Mouse (Mus musculus) forebrain, embryonic 15.5 days (tissue): ENCODE data around the gene Cavin2. TPM values are rescaled to one million over a fixed set of nuclear protein-coding genes. Genes with fewer than 3 reads are reported as not detected.

ENCODE experiments used
- ATAC-seq: fragments of 200-750 bp; cut with Nextera tagmentation; replicated peaks from 2 replicates; pipeline ENCODE4 v1.8.0; 2017; ENCODE audit warnings: mild to moderate bottlenecking, moderate TSS enrichment, moderate library complexity
- H3K27ac ChIP-seq: fragments of 300-500 bp; sonication (generic); replicated peaks from 2 replicates; pipeline ENCODE4 v1.5.1; 2015; ENCODE audit warnings: mild to moderate bottlenecking, inconsistent platforms
- H3K27me3 ChIP-seq: fragments of 300-500 bp; sonication (generic); 2 replicates; pipeline ENCODE4 v1.6.1; 2015; ENCODE audit warnings: inconsistent platforms
- H3K36me3 ChIP-seq: fragments of 300-500 bp; sonication (generic); 2 replicates; pipeline ENCODE4 v1.6.1; 2015; ENCODE audit warnings: mild to moderate bottlenecking, inconsistent platforms
- H3K4me1 ChIP-seq: fragments of 300-500 bp; sonication (generic); 2 replicates; pipeline ENCODE4 v1.6.1; 2015; ENCODE audit warnings: inconsistent platforms
- H3K4me2 ChIP-seq: fragments of 300-500 bp; sonication (generic); replicated peaks from 2 replicates; pipeline ENCODE4 v1.6.1; 2015; ENCODE audit warnings: mild to moderate bottlenecking, inconsistent platforms
- H3K4me3 ChIP-seq: fragments of 300-500 bp; sonication (generic); 2 replicates; pipeline ENCODE4 v1.5.1; 2015; ENCODE audit warnings: mild to moderate bottlenecking, inconsistent platforms
- H3K9ac ChIP-seq: fragments of 300-500 bp; sonication (generic); replicated peaks from 2 replicates; pipeline ENCODE4 v1.6.1; 2015; ENCODE audit warnings: mild to moderate bottlenecking, inconsistent platforms
- H3K9me3 ChIP-seq: fragments of 300-500 bp; sonication (generic); 2 replicates; pipeline ENCODE4 v1.6.1; 2016; ENCODE audit warnings: inconsistent platforms
- WGBS: fragments of 180-500 bp; shearing (Covaris S2); methylation state at CpG from one replicate; pipeline ENCODE4 v1.1.7; 2015; ENCODE audit warnings: mixed read lengths; 5-methylcytosine and 5-hydroxymethylcytosine counted together
- polyA plus RNA-seq: library from polyadenylated mRNA; unstranded; fragments of >200 nt; fragmentation: Nextera tagmentation; extraction: Ambion mirVana; gene quantifications from 2 replicates; pipeline ENCODE4 v1.2.1, GENCODE M21; 2015

Gene Cavin2
- 4.9 and 5.8 TPM in 2 replicates for polyA plus RNA-seq

GRCm38 (mm10) chr1:51288755-51289619, at the start of gene Cavin2:
Cavin2 (plus strand) TSS chr1:51289126.
- no peak within 1 kb of the TSS for H3K4me2 ChIP-seq
- no peak within 1 kb of the TSS for H3K9ac ChIP-seq
- H3K4me3 ChIP-seq, result no peak within 1 kb of the TSS
- no peaks in the 10 kb centered on the region for H3K9me3 ChIP-seq
- no peak for ATAC-seq
- no peak within 1 kb of the TSS for H3K27ac ChIP-seq
- peaks cover 6% of the 10 kb centered on the region; the same call in 1 of the 2 replicates for H3K4me1 ChIP-seq
- no peaks in the 10 kb centered on the region for H3K36me3 ChIP-seq
- H3K27me3 ChIP-seq, result no peaks in the 10 kb centered on the region
- WGBS, result 58% methylated on average over 17 of the region's 17 CpGs

GRCm38 (mm10) chr1:51241311-51241986, 47.5 kb upstream of the Cavin2 start:
- Histone ChIP-seq H3K27ac (no peak overlapping the region), H3K4me2 (no peak overlapping the region), H3K4me1 (0 out of 2 replicates have a peak, but pooled peaks cover 3% of the 10 kb centered on the region), H3K36me3 (no peaks in the 10 kb centered on the region), H3K9ac (no peak overlapping the region), H3K4me3 (no peak overlapping the region), H3K27me3 (no peaks in the 10 kb centered on the region), H3K9me3 (no peaks in the 10 kb centered on the region)
- WGBS, result 63% methylated on average over 3 of the region's 3 CpGs
- ATAC-seq, result no peak

- Histone ChIP-seq H3K27ac (no peak overlapping the region), H3K36me3 (no peaks in the 10 kb centered on the region), H3K4me1 (0 out of 2 replicates have a peak, but pooled peaks cover 3% of the 10 kb centered on the region), H3K27me3 (no peaks in the 10 kb centered on the region), H3K4me2 (no peak overlapping the region), H3K4me3 (no peak overlapping the region), H3K9me3 (no peaks in the 10 kb centered on the region), H3K9ac (no peak overlapping the region)
- 83% methylated on average over 3 of the region's 3 CpGs for WGBS
- no peak for ATAC-seq
Measured at GRCm38 (mm10) chr1:51243294-51243693, 45.6 kb upstream of the Cavin2 start.

- Histone ChIP-seq H3K4me1 (0 out of 2 replicates have a peak, but pooled peaks cover 3% of the 10 kb centered on the region), H3K9ac (no peak overlapping the region), H3K9me3 (no peaks in the 10 kb centered on the region), H3K4me3 (no peak overlapping the region), H3K36me3 (no peaks in the 10 kb centered on the region), H3K4me2 (no peak overlapping the region), H3K27ac (no peak overlapping the region), H3K27me3 (no peaks in the 10 kb centered on the region)
- WGBS, result 90% methylated on average over 3 of the region's 3 CpGs
- ATAC-seq, result no peak
Measured at GRCm38 (mm10) chr1:51243869-51244268, 45.1 kb upstream of the Cavin2 start.

- Histone ChIP-seq H3K27ac (no peak overlapping the region), H3K4me2 (no peak overlapping the region), H3K36me3 (no peaks in the 10 kb centered on the region), H3K9ac (no peak overlapping the region), H3K27me3 (no peaks in the 10 kb centered on the region), H3K4me1 (0 out of 2 replicates have a peak, but pooled peaks cover 3% of the 10 kb centered on the region), H3K4me3 (no peak overlapping the region), H3K9me3 (no peaks in the 10 kb centered on the region)
- 73% methylated on average over 3 of the region's 3 CpGs for WGBS
- ATAC-seq, result no peak
Measured at GRCm38 (mm10) chr1:51245381-51245780, 43.5 kb upstream of the Cavin2 start.

GRCm38 (mm10) chr1:51250302-51250701, 38.6 kb upstream of the Cavin2 start:
- Histone ChIP-seq H3K4me3 (no peak overlapping the region), H3K4me1 (no peaks in the 10 kb centered on the region), H3K4me2 (no peak overlapping the region), H3K36me3 (no peaks in the 10 kb centered on the region), H3K27me3 (no peaks in the 10 kb centered on the region), H3K9me3 (no peaks in the 10 kb centered on the region), H3K27ac (no peak overlapping the region), H3K9ac (no peak overlapping the region)
- ATAC-seq, result no peak
- WGBS, result 86% methylated on average over 5 of the region's 5 CpGs

GRCm38 (mm10) chr1:51265118-51265800, 23.7 kb upstream of the Cavin2 start:
- H3K36me3 ChIP-seq, result no peaks in the 10 kb centered on the region
- no peak overlapping the region for H3K4me2 ChIP-seq
- no peaks in the 10 kb centered on the region for H3K9me3 ChIP-seq
- WGBS, result 69% methylated on average over 5 of the region's 5 CpGs
- peaks cover 9% of the 10 kb centered on the region; the same call in 1 of the 2 replicates for H3K4me1 ChIP-seq
- H3K27me3 ChIP-seq, result no peaks in the 10 kb centered on the region
- H3K4me3 ChIP-seq, result no peak overlapping the region
- H3K27ac ChIP-seq, result no peak overlapping the region
- no peak for ATAC-seq
- no peak overlapping the region for H3K9ac ChIP-seq

GRCm38 (mm10) chr1:51265926-51266325, 23.0 kb upstream of the Cavin2 start:
- Histone ChIP-seq H3K4me1 (peaks cover 9% of the 10 kb centered on the region; the same call in 1 of the 2 replicates), H3K9me3 (no peaks in the 10 kb centered on the region), H3K4me2 (no peak overlapping the region), H3K27ac (no peak overlapping the region), H3K27me3 (no peaks in the 10 kb centered on the region), H3K4me3 (no peak overlapping the region), H3K9ac (no peak overlapping the region), H3K36me3 (no peaks in the 10 kb centered on the region)
- WGBS, result 65% methylated on average over 2 of the region's 2 CpGs
- no peak for ATAC-seq

GRCm38 (mm10) chr1:51267125-51267524, 21.8 kb upstream of the Cavin2 start:
- ATAC-seq, result peak; percentile 70
- Histone ChIP-seq H3K36me3 (no peaks in the 10 kb centered on the region), H3K4me1 (peaks cover 9% of the 10 kb centered on the region; the same call in 1 of the 2 replicates), H3K27ac (peak overlapping the region; percentile 42; the same call in 1 of the 2 replicates), H3K4me2 (no peak overlapping the region), H3K9me3 (no peaks in the 10 kb centered on the region), H3K4me3 (no peak overlapping the region), H3K9ac (no peak overlapping the region), H3K27me3 (no peaks in the 10 kb centered on the region)
- 57% methylated on average over 5 of the region's 5 CpGs for WGBS

GRCm38 (mm10) chr1:51268225-51268624, 20.7 kb upstream of the Cavin2 start:
- Histone ChIP-seq H3K4me2 (no peak overlapping the region), H3K9ac (no peak overlapping the region), H3K27ac (no peak overlapping the region), H3K36me3 (no peaks in the 10 kb centered on the region), H3K9me3 (no peaks in the 10 kb centered on the region), H3K4me3 (no peak overlapping the region), H3K4me1 (peaks cover 9% of the 10 kb centered on the region; the same call in 1 of the 2 replicates), H3K27me3 (no peaks in the 10 kb centered on the region)
- ATAC-seq, result no peak
- WGBS, result 89% methylated on average over 2 of the region's 2 CpGs

GRCm38 (mm10) chr1:51270196-51270935, 18.6 kb upstream of the Cavin2 start:
- no peak for ATAC-seq
- Histone ChIP-seq H3K36me3 (no peaks in the 10 kb centered on the region), H3K9me3 (no peaks in the 10 kb centered on the region), H3K27ac (no peak overlapping the region), H3K4me3 (no peak overlapping the region), H3K9ac (no peak overlapping the region), H3K27me3 (peaks cover 3% of the 10 kb centered on the region; the same call in 1 of the 2 replicates), H3K4me2 (no peak overlapping the region), H3K4me1 (peaks cover 9% of the 10 kb centered on the region; the same call in 1 of the 2 replicates)
- WGBS, result 62% methylated on average over 5 of the region's 5 CpGs
